Mouse (Mus musculus): ENCODE data around the gene Slc36a2. TPM values are rescaled to one million over a fixed set of nuclear protein-coding genes. Genes with fewer than 3 reads are reported as not detected.
A peak's percentile ranks its signal among the peaks of the same experiment; 100 is the strongest.

Slc36a2 gene
- total and polyA plus RNA-seq, 3 experiments: 0.04 to 0.17 TPM; not detected in 1

DNA sequence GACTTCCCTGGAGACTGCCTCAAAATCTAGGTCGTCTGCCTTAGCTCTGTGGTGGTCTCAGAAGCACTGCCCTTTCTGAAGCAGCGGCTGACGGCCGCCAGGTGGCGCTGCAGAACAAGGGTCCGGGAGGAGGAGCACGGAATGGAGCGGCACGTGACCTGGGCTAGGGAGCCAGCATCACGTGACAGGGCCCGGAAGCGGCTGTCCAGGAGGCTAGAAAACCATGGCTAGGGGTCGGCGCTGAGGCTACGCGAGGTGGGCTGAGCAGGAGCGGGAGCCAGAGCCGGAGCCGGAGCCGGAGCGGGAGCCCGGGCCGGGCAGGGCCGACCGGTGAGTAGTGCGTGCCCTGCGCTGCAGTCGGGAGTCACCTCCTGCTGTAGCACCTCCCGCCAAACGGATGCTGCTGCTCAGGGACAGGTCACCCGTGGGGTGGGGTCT lies 19.3 kb upstream of the Slc36a2 start, which contains the start of gene Slc36a1:
Slc36a1 (plus strand) TSS at position 192 of the 438 bp plus-strand sequence.
- no peak within 1 kb of the TSS for H3K27ac ChIP-seq (ENCODE audit: insufficient read depth, low read depth)
- no peaks in the 10 kb centered on the region for H3K79me2 ChIP-seq (replicated peaks; ENCODE audit: control insufficient read depth, extremely low read depth, insufficient read depth, poor library complexity, severe bottlenecking)
- peaks cover 3 to 13% of the 10 kb centered on the region in 2 experiments for H3K4me1 ChIP-seq (ENCODE audit: control insufficient read depth in 1 of 2, insufficient read depth in 2 of 2)
- in situ Hi-C loops (cut with MboI; ENCODE audit: low pct_ligation_motif_present, low pct_unique_long_range_greater_than_20kb, low sequenced_read_pairs) (loop anchor here (10.0 kb wide), 1 partner anchor 181 kb away; no protein-coding TSS in a partner anchor), dilution Hi-C loops (cut with MboI; ENCODE audit: extremely low pct_ligation_motif_present, extremely low pct_unique_long_range_greater_than_20kb, low sequenced_read_pairs) (no loop called here)
- peak; percentile 96 for DNase-seq (ENCODE audit: extremely low read depth)
- H3K36me3 ChIP-seq (replicated peaks in 1 of 2; ENCODE audit: control insufficient read depth in 1 of 2, insufficient read depth in 1 of 2, low read length in 1 of 2): peaks cover 0 to 1% of the 10 kb centered on the region in 2 experiments
- H3K9ac ChIP-seq (ENCODE audit: insufficient read depth, low read depth): peak within 1 kb of the TSS; percentile 68
- no peaks in the 10 kb centered on the region for H3K9me3 ChIP-seq (replicated peaks; ENCODE audit: low read length)
- H3K27me3 ChIP-seq (replicated peaks): peaks cover 22% of the 10 kb centered on the region
- H3K4me3 ChIP-seq (replicated peaks in 1 of 3; ENCODE audit: low read depth in 2 of 3, low read length in 2 of 3, poor library complexity in 1 of 3): peak within 1 kb of the TSS; percentile 84 to 97 (median 93)
- H3K4me2 ChIP-seq (ENCODE audit: insufficient read depth, low read depth, poor library complexity, severe bottlenecking): peak within 1 kb of the TSS; percentile 42
- TF ChIP-seq TCF12 (IDR thresholded peaks at IDR 0.05; ENCODE audit: low read depth, low read length): peak; percentile 65; the same call in 1 of the 2 replicates
- peak; percentile 80 to 99 for TF ChIP-seq CTCF (conservative IDR thresholded peaks at IDR 0.05 in 1 of 2, IDR thresholded peaks at IDR 0.05 in 1 of 2; ENCODE audit: low read depth in 2 of 2, low read length in 2 of 2)
- peak; percentile 44; the same call in 1 of the 2 replicates for TF ChIP-seq MYC (IDR thresholded peaks at IDR 0.05; ENCODE audit: low read depth, low read length)
- no peak for TF ChIP-seq GABPA (IDR thresholded peaks at IDR 0.05; ENCODE audit: insufficient replicate concordance, low read depth, low read length)
- TF ChIP-seq TBP (conservative IDR thresholded peaks at IDR 0.05; ENCODE audit: low read depth, low read length): 0 out of 2 replicates have a peak, but pooled peaks have one; percentile 51
- peak; percentile 71; the same call in 1 of the 2 replicates for TF ChIP-seq MXI1 (IDR thresholded peaks at IDR 0.05; ENCODE audit: low read depth, low read length)
- peak; percentile 64; the same call in 1 of the 2 replicates for TF ChIP-seq MEF2A (IDR thresholded peaks at IDR 0.05; ENCODE audit: borderline replicate concordance, low read depth, low read length)
- TF ChIP-seq ZNF384 (IDR thresholded peaks at IDR 0.05; ENCODE audit: low read depth, low read length): no peak
- TF ChIP-seq PAX5 (IDR thresholded peaks at IDR 0.05; ENCODE audit: low read length): no peak
- peak; percentile 49; the same call in 1 of the 2 replicates for TF ChIP-seq NRF1 (IDR thresholded peaks at IDR 0.05; ENCODE audit: low read depth, low read length)
- TF ChIP-seq E2F4 (IDR thresholded peaks at IDR 0.05; ENCODE audit: insufficient replicate concordance, low read depth, low read length): no peak
- TF ChIP-seq MAFK (IDR thresholded peaks at IDR 0.05; ENCODE audit: insufficient replicate concordance, low read length): no peak
- TF ChIP-seq USF1 (IDR thresholded peaks at IDR 0.05; ENCODE audit: low read depth, low read length): peak; percentile 99
- no peak for TF ChIP-seq JUN (IDR thresholded peaks at IDR 0.05; ENCODE audit: insufficient read depth, low read depth, low read length)
- TF ChIP-seq SIN3A (IDR thresholded peaks at IDR 0.05; ENCODE audit: low read length): peak; percentile 92
- no peak; the same call in 1 of the 2 replicates for TF ChIP-seq ETS1 (conservative IDR thresholded peaks at IDR 0.05; ENCODE audit: low read depth, low read length)
- no peak for TF ChIP-seq CHD1 (IDR thresholded peaks at IDR 0.05; ENCODE audit: low read depth, low read length)
- TF ChIP-seq POLR2AphosphoS2 (IDR thresholded peaks at IDR 0.05; ENCODE audit: low read depth, low read length): no peak
- peak; percentile 100 for TF ChIP-seq USF2 (conservative IDR thresholded peaks at IDR 0.05; ENCODE audit: low read depth, low read length)
- TF ChIP-seq UBTF (IDR thresholded peaks at IDR 0.05; ENCODE audit: low read depth, low read length): no peak
- no peak for TF ChIP-seq EP300 (IDR thresholded peaks at IDR 0.05; ENCODE audit: low read length)
- no peak for TF ChIP-seq RCOR1 (conservative IDR thresholded peaks at IDR 0.05; ENCODE audit: low read depth, low read length)
- peak; percentile 72 for TF ChIP-seq POLR2A (IDR thresholded peaks at IDR 0.05; ENCODE audit: low read depth, low read length)
- peak; percentile 71 for TF ChIP-seq HCFC1 (IDR thresholded peaks at IDR 0.05; ENCODE audit: low read depth, low read length)
- no peak for TF ChIP-seq KAT2A (IDR thresholded peaks at IDR 0.05; ENCODE audit: insufficient replicate concordance, low read length)
- no peak for TF ChIP-seq MAZ (IDR thresholded peaks at IDR 0.05; ENCODE audit: low read depth, low read length)
- peak; percentile 65; the same call in 1 of the 2 replicates for TF ChIP-seq IRF4 (IDR thresholded peaks at IDR 0.05; ENCODE audit: low read depth, low read length)
- TF ChIP-seq ELF1 (IDR thresholded peaks at IDR 0.05; ENCODE audit: low read depth, low read length): peak; percentile 96
- peak; percentile 100 for TF ChIP-seq MAX (IDR thresholded peaks at IDR 0.05; ENCODE audit: low read length)
- TF ChIP-seq ZMIZ1 (IDR thresholded peaks at IDR 0.05; ENCODE audit: low read depth, low read length): no peak
- TF ChIP-seq JUND (conservative IDR thresholded peaks at IDR 0.05; ENCODE audit: low read depth, low read length): no peak
- TF ChIP-seq NELFE (IDR thresholded peaks at IDR 0.05; ENCODE audit: low read depth, low read length): peak; percentile 51; the same call in 1 of the 2 replicates
- peak; percentile 100 for TF ChIP-seq BHLHE40 (IDR thresholded peaks at IDR 0.05; ENCODE audit: low read depth, low read length)
- TF ChIP-seq ZC3H11A (IDR thresholded peaks at IDR 0.05; ENCODE audit: low read depth, low read length): peak; percentile 48
- peak; percentile 99 for TF ChIP-seq SMC3 (IDR thresholded peaks at IDR 0.05; ENCODE audit: low read depth, low read length)
- no peak for TF ChIP-seq ZKSCAN1 (IDR thresholded peaks at IDR 0.05; ENCODE audit: borderline replicate concordance, low read depth, low read length)
- peak; percentile 91 for TF ChIP-seq RAD21 (IDR thresholded peaks at IDR 0.05; ENCODE audit: low read depth, low read length)
- TF ChIP-seq CHD2 (IDR thresholded peaks at IDR 0.05; ENCODE audit: low read length): no peak
